Mouse (Mus musculus): ENCODE results near the gene Slc30a1.

GRCm38 (mm10) chr1:191929897-191930524, 23.4 kb downstream of the Slc30a1 start:
- TF ChIP-seq POLR2A (IDR thresholded peaks at IDR 0.05; ENCODE audit: insufficient read depth, low read length) = no peak
- TF ChIP-seq EP300 (IDR thresholded peaks at IDR 0.05; ENCODE audit: insufficient read depth, low read depth, low read length) = no peak
- TF ChIP-seq CTCF (IDR thresholded peaks at IDR 0.05; ENCODE audit: low read depth, low read length) = no peak

All from ES-Bruce4 (cell line).